Mouse (Mus musculus) fat pad, adult 2 months (tissue): Measurements from ENCODE around the gene Lpcat1.

Source experiments
- DNase-seq: peaks from one replicate; pipeline ENCODE4 v3.0.0-alpha.2; 2011; ENCODE audit warnings: low read depth, low spot score; ENCODE audit errors: extremely low read depth

Gene Lpcat1

DNA sequence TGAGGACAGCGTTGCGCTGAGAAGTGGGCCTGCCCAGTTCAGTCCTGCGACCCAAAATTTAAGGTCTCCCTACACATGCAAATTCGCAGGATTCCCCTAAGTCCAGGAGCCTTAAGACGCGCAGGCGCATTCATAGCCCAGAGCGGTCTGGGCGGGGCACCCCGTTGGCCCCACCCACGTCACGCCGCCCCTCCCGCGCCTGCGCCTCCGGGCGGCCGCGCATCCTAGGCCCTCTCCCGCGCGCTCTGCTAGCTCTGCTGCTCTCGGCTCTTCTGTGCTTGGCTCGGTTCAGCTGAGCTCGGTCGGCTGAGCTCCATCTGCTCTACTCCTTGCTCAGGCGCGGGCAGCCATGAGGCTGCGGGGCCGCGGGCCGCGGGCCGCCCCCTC is at the start of gene Lpcat1:
TSS of gene Lpcat1 (plus strand) at position 164 of the 387 bp plus-strand sequence.
- no peak for DNase-seq

DNA sequence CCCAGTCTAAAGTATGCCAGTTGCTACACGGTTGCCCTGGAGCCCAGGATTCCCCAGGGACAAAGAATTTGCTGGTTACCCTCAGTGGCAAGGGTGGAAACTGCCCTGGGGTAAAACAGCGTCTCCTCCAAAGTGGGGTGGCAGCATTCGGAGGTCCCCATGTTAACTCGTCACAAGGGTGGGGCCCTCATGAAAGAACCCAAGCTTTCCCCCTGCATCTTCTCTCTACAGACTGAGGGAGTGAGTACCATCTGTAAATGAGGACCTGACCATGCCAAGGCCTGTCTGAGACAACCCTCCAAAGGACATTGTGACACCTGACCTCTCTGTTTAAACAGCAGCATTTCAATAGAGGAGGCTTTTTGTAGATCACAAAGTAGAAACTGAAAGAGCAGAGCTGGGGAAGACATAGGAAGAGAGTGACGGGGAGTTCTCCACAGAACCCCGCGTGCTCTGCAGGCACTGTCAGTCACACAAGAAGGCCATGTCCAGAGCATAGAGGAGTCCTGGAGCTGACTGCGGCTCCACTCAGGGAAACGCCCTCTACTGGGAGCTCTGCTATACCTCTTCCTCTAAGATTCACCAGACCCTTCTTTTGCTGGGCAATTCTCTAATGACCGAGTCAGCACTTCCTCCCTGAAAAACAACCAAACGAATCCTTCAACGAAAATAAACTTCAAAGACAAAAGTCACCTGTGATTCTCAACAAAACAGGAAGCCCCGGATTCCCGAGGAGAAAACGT is 49.3 kb upstream of the Lpcat1 start:
- DNase-seq = no peak

DNA sequence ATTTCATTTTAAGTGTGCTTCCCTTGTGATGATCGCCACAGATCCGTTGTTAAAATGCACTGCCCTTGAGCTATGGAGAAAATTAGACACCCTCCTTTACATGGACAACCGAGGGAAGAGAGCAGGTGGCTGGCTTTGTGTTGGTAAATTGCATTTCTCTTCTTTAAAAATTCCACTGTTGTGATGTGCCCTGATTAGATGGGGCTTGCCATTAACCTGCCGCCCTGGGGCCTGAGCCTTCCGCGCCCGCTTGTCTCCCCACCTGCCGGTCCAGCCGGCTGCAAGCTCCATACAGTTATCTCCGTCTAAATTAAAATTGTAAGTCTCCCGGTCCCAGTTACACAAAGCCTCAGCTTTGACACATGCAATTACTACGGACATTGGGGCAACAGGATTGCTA is 48.7 kb upstream of the Lpcat1 start:
- no peak for DNase-seq

DNA sequence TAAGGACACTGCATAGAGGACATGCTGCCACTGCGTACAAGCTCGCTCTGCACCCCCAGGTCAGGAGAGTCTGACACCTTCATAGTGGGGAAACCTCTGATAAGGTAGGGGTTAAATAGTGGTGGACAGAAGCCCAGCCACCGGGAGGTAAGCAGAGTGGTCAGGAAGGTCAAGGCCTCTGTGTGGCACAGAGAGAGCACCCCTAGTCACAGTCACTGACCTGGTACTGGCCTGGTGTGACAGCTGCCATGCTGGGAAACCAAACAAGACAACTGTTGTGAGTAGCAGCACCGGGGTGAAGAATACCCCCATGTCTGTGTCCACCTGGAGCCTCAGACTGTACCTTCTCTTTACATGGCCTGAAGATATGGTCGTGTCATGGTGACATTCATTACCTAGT is 47.8 kb upstream of the Lpcat1 start:
- DNase-seq = no peak

DNA sequence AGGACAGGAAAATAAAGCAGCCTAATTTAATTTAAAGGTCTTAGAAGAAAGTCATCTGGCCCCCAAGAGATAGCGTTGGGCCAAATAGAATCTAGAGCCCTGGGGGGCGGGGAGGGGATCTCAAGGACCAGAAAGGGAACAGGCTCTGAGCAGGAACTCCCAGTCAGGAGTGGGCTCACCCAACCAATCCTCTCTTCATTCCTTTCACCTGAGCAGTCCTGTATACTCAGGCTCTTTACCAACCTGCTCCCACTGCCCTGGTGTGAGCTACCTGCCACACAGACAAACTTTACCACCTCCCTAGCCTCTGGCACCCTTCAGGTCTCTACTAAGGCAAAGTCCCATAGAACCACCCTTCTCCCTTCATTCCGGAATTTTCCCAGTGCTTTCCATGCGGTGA is 44.0 kb upstream of the Lpcat1 start:
- DNase-seq = no peak

DNA sequence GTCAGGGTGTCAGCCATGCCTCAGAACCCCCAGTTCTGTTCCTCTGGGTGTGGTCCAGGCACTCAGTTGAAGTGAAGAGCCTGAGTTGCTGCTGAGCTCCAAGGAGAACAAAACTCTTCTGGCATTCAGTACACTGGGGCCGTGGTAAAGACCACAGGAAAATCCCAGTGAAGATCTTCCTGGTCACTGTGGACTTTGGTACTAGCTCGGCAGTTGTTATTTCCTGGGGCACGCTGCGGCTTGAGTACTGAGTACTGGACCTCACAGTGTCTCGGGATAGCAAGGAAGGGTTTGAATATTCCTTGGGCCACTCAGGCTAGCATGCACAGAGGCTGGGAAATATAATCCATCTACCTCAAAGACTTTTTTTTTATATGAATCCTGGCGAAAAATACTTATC is 42.0 kb upstream of the Lpcat1 start:
- no peak for DNase-seq

DNA sequence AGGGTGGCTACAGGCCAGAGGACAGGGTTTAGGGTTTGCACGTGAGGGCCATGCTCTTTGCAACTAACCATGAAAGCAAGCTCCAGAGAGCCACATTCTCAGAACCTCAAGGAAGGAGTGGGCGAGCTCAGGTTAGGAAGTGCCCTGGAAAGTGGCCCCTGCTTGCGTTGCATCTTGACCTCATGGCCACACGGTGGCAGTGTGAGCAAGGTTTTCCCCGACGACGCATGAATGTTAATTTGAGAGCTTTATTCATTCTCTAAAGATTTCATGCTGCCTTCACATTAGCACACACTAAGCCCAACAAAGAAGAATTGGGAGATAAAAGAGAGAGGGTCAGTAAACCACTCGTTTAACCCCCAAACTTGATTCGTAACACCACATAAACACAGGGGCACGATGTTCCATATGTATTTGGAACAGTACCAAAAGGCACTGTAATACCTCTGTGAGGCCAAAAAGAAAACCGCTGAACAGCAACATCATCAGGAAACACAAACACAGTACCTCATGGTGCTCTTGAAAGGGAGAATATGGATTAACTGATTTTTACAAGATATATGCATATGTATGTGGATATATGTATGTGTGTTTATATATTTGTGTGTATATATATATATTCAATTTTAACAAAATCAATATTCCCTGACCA is 41.0 kb upstream of the Lpcat1 start:
- no peak for DNase-seq

DNA sequence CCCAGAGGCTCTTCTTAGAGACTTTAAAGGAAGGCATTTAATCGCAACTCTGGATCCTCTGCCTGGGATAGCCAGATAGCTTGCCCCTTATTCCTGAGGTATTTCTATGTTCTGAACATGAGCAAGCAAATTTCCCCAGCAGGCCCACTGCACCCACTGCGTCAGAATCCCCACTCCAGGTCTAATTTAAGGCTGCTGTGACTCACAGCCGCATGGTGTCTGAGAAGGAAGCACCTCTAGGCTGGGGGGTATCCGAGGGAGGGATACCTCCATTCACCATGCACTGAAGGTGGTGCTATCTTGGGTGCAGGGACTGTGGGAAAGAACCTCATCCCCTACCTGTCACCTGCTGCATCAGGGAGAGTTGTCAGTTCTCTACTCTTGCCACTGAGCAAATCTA is 40.4 kb upstream of the Lpcat1 start:
- no peak for DNase-seq

DNA sequence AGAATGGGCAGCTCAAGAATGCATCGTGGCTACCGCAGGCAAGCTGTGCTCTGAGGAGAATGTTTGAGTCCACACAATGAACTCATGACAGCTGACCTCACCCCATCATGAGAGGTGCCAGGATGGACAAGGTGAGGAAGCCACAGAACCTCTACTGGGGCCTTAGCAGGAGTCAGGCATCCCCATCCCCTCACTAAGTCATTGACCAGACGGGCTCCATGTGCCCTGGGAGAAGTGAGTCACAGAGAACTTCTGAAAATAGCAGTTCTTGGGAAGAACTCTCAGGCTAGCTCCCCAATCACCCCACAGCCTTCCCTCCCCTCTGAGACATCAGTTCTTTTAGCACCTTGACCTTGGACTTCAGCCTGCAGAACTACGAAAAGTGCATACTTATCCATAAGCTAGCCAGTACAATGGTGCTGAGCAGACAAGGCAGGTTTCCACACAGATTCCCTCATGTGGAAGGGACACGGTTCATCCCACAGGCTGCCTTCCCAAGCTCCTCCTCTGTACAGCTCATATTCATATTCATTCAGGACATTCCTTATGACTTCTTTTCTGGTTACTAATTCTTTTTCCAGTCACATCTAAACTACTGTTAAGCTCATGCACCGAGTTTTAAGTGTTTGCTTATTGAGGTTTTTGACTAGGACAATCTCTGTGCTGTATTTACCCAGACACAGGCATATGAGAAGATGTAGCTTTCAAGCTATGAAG is 37.2 kb upstream of the Lpcat1 start:
- DNase-seq = no peak

DNA sequence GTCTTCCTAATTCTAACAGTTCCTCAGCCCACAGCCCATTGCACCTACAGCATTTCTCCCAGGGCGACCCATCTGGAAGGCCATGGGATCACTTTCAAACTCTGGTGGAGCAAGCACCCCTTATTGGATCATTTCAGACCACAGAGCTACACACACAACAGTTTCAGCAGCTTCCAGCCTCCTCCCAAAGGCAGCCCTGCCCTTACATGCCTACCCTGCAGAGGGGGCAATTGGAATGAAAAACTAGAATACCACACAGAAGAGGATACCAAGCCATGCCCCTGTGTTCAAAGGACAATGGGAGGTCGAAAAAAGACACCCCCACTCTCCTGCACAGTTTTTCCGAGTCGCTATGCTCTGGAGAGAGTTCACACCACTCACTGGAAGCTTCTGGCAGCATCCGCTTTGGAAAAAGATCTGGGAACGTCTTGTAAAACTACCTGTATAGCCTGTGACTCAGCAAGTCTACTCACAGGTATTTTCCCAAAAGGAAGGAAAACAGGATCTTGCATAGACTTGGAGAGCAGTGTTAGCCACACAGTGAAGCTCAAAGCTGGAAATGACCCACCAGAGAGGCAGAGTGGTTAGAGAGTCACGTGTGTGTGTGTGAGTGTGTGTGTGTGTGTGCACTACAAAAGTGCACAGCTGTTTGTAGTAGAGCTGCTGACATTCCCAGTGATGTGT is 34.4 kb upstream of the Lpcat1 start:
- DNase-seq = no peak

DNA sequence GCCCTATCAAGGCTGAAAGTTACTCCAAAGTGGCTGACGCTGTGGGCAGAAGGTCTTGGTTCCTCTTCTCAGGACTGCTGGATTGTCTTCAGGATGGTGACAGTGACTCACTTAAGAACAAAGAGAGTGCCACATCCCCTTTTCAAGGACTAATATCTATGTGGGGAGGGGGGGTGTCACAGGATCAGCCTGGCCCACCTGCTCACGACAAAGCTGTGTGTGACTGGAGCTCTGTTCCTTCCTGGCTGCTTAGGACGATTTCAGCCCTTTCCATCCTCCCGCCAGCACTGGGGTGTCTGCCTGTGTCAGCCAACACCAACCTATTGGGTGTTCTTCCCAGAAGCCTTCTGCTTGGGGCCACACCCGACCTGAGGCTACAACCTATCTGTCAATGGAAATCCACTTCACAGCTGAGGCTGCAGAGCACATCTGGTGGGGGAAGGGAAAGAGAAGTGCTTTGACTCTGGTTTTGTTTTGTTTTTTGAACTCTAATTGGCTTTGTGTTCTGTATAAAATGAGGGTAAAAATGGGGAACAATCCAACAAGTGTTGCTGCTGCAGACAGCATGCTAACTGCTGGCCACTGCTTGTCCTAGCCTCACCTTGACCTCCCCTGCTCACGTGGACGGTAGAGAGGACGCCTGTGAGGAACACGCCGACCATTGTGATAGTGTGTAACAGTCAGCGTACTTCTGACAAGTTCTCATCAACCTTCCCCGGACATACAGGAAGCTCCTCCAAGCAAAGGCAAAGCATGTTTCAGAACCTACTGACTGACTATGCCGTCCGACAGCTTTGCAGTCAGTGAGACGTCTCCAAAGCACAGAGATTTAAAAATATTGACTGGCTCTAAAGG is 33.1 kb upstream of the Lpcat1 start:
- no peak for DNase-seq

DNA sequence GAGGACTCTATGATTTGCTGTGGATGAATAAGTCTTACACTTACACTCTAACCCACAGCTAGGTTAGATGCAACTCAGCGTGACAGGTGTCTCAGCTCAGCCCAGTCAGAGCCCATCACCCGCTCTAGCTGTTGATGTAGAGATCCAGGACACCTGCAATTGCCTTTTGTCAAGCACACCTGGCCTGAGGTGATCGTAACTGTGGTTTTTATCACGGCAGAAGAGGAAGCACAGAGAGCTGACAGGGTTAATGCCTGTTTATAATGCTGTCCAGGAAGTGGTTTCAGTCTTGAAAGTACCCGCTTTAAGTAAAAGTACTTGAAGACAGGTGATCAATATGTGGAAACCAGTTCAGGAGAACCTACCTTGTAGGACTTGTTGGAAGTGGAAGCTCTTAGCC is 32.3 kb upstream of the Lpcat1 start:
- no peak for DNase-seq

DNA sequence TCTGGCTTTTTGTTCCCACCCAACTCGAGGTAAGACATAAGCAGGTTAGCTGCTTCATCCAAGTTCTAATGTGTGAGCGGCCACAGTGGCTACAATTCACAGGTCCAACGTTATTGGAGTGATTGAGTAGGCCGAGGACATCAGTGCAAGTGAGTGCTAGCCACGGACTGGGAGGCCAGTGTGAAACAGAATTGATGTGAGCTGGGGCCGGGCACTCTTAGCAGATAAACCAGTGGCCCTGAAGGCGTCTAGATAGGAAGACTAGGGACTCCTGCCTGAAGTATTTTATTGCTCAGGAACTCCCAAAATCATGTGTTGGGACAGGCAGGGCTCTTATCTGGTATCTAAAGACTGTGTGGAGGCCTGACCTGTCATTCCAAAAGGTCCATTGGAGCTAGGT is 31.3 kb upstream of the Lpcat1 start:
- no peak for DNase-seq

DNA sequence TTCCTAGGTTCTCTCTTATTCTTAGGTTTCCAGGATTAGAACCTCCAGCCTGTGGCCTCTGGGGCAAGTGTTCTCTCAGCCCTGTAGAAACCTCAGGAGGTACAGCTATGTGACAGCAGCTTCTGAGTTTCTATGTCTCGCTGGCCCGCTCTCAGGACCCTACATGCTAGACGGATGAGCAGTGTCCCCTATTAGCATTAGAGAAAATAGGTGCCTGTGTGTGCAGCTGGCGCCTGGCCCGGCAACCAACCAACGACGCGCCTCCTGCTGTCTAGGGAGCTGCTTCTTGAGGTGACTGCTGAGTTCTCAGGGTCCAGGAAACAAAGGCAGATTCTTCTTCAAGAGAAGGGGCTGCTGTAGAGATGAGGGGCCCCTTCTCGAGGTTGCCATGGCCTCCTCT is 27.9 kb upstream of the Lpcat1 start:
- DNase-seq = no peak

DNA sequence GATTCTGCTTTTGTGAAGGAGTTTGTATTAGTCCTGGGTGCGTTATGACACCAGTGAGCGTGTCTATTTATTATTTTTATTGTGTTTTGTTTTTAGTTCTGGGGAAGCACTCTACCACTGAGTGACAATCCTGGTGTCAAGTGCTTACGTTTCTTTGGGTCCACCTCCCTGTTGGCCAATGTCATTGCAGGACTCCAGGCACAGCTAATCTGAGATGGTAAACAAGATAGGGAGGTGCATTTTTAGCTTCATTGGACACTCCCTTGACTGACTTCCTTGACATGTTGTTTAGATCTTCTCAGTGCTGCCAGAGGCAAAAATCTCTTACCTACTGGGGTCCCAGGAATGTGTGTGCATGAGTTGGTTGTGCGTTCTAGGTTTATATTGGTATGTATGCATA is 26.0 kb upstream of the Lpcat1 start:
- no peak for DNase-seq

DNA sequence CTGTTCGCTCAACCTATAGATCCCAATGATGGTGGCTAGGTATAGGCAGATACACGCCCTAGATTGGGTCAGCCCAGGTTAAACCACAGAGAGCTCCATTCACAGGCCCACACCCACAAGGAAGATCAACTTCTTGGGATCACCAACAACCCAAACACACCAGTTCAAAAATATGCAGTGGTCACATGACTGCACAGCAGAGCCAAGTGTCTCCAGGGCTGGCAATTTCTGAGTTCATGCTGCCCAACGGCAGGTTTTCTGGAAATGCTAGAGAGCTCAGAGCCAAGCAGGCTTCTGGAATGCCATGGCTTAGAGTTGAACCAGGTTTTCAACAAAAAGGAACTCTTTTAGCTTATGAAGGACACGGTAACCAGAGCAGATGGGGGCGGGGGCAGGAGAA is 25.3 kb upstream of the Lpcat1 start:
- DNase-seq = no peak

DNA sequence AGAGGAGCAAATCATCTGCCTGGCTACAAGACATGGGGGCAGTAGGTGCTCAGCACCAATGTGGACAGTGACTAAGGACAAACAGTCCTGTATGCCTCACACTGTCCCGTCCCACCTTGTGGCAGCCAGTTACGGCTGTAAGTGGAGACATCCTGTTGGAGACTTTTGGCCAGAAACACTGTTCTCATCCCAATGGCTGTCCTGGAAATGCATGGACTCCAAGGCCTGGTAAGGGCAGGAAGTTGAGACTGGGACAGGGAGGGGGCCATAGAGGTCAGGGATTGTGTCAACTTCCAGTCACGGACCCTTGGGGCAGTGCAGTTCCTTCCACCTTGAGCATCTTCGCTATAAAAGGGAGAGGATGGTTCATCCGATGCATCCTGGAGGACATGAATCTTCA is 24.6 kb upstream of the Lpcat1 start:
- DNase-seq = no peak

DNA sequence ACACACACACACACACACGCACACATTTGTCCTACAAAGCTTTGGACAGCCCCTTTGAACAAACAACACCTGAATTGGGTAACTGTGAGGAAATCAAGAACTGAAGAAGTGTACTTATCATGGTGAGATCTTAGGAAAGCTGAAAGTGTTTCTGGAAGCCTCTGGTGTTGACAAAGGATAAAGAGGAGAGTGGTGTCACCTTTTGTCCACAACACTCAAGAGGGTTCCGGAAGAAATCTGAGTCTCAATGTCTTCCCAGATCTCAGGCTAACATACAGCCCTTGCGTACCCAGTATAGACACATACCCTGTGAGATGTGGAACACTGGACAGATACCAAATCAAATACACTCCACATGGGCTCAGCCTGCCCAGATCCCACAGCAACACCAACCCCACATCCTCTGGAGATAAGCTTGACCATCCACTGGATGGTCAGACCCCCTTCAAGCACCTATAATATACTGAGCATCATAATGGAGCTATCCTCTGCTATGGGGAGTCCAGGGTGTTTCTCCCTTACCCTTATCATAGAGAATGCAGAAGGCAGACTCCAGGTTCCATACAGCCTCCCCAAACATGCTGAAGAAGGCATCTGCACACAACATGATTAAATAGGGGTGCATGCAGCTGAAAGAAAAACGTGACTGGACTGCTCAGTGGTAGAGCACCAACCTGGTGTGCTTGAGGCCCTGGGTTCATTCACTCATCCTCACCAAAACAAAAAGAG is 23.7 kb upstream of the Lpcat1 start:
- DNase-seq = no peak

DNA sequence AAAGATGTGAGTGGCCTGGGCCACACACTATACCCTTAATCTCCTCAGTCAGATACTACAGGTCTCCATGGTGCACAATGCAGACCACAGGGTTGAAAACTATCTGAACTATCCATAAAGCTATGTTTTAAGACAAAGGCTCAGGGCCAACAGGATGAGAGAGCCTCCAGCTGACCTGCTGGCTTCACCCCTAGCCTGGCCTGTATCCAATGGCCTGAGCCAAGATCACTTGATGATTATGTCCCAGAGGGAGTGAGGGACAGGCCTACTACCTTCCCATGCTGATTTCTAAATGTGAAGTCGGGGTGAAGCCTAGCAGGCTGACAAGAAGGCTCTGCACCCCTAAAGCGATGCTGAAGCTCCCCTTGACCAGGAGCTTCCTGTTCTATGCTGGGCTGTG is 21.9 kb upstream of the Lpcat1 start:
- no peak for DNase-seq

DNA sequence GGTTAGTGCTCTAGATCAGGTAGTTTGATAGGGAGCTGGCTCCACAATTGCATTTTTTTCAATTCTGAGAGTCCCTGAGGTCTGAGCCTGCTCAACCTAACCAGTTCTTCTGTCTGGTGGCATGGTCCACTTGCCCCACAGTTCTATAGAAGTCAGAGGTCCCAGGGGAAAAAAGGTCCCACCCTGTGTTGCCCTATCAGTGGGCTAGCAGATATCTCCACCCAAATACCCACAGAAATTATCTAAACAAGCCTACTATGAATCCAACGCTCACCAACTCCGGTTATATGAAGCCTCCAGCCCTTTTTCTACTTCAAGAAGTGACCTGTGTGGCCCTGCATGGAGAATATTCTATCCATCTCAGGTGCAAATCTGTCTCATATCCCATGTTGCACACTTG is 20.9 kb upstream of the Lpcat1 start:
- DNase-seq = no peak
